Mouse (Mus musculus): ENCODE data around the gene Wbp2.

Gene Wbp2

DNA sequence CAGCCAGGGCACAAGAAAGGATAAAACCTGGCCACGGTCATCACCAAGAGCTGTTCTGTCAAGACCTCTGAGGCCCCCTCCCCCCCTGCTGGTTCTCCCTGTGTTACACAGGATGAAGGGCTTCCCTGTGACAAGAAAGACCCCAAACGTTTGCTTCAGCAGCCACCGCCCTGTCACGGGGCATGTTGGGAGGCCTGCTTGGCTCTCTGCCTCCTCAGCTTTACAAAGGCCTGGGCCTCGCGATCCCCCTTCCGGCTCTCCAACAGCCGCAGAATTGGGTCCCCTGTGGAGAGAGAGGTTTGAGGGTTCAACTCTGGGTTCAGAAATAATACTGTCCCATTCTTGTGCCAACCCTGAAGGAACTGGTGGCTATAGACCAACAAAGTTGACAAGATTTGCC is 24.3 kb downstream of the Wbp2 start:
- no peak for DNase-seq (ENCODE audit: low spot score)

DNA sequence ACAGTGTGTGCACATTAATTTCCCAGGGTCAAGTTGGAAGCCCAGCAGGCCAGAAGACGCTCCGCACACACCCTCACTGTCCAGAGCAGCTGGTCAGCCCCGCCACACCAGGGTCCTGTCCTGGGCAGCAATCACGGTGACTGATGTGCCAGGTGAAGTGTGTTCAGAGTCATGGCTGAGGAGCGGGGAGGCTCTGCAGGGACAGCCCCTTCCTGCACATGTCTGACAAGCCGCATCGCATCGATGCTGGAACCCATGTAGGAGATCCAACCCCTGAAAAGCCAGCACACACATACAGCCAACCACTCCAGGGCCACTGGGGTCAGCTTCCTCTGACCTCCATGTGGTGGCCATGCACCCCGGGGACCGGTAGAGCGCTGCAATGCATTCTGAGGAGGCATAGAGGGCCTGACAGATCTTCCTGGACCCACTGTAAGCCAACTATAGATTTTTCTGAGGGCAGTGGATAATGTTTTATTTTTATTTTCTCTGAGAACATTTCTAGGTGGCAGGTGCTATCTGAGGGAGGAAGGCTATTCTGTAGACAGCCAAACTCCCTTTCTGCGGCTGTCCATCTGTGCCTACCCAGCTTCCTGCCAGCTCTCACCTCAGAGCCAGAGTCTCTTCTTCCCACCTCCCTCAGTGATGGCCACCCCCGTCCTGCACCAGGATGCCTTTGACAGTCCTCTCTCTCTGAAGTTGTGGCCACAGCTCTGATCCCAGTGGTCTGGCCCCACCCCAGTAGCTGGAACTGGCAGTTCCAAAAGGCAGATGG is 25.0 kb downstream of the Wbp2 start:
- DNase-seq (ENCODE audit: low spot score) = no peak

DNA sequence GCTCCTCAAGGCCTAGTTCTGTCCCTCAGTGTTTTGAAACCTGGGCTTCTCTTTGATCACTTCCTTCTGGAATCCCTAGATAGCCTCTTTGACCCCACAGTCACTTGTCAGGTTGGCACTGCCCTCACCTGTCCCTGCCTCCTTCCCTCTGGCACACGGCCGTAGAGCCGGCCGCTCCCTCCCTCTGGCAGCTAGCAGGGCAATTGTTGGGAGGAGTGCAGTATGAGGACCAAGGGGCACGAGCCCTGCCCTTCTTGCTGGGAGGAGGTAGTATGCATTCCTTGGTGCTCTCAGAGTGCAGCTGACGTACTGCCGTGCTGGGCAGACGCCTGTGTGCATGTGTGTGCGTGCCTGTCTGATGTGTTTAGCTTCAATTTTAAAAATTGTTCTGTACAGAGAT is 26.2 kb downstream of the Wbp2 start:
- DNase-seq (ENCODE audit: low spot score) = no peak

DNA sequence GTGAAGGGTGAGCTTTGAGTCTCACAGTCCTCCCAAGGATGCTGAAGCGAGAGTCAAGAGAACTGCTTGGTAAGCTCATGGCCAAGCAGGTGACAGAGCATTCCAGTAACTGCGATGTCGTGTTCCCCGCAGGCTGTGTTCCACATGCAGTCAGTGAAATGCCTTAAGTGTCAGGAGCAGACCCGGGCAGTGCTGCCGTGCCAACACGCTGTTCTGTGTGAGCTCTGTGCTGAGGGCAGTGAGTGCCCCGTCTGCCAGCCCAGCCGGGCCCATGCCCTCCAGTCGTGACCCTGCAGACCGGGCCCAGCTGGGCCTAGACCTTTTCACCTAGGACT is 27.1 kb downstream of the Wbp2 start:
- no peak for DNase-seq (ENCODE audit: low spot score)

DNA sequence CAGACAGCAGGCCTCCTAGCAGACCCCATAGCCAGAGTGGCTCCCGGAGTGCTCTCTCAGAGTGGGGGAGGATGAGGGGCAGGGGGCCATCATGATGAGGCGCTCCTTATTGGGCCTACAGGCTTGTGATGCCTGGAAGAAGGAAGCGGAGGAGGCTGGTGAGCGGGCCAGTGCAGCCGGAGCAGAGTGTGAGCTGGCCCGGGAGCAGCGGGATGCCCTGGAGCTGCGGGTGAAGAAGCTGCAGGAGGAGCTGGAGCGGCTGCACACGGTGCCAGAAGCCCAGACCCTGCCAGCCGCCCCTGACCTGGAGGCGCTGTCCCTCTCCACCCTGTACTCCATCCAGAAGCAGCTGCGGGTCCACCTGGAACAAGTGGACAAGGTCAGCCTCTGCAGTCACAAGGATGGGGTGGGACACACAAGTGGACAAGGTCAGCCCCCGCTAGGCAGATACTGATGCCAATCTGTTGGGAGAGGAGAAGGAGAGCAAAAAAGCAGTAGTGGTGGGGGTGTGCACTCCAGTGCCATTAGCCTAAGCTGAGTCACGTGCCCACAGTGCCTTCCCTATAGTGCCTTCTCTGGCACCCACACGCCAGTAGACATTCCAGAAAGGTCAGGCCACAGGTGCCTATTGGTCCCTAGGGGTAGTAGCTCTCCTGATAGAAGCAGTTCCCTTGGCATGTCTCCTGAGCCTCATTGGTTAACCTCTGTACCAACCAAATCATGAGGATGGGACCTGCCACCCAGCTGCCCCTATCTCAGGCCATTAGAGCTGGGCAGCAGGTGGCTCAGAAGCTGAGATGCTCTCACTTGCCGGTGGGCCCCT is 27.7 kb downstream of the Wbp2 start:
- no peak for DNase-seq (ENCODE audit: low spot score)

DNA sequence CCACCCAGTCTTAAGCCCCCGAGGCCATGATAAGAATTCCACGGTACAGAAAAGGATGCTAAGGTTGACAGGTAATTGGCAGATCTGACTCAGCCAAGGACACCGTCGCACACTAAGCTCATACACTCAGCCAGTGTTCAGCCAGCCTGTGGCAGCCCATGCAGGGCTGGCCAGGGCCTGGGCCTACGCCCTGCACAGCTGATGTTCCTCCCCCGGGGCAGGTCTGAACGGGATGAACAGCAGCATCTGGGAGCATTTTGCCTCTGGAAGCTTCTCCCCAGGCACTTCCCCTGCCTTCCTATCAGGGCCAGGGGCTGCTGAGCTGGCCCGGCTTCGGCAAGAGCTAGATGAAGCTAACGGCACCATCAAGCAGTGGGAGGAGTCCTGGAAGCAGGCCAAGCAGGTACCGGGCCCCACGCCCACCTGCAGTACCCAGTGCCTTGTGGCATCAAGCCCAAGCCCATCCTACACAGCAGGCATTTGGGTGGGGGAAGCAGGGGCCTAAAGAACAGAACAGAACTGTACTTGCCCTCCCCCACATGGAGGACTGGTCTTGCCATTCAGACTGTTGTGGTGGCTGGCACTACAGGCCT is 28.7 kb downstream of the Wbp2 start:
- DNase-seq (ENCODE audit: low spot score) = no peak

DNA sequence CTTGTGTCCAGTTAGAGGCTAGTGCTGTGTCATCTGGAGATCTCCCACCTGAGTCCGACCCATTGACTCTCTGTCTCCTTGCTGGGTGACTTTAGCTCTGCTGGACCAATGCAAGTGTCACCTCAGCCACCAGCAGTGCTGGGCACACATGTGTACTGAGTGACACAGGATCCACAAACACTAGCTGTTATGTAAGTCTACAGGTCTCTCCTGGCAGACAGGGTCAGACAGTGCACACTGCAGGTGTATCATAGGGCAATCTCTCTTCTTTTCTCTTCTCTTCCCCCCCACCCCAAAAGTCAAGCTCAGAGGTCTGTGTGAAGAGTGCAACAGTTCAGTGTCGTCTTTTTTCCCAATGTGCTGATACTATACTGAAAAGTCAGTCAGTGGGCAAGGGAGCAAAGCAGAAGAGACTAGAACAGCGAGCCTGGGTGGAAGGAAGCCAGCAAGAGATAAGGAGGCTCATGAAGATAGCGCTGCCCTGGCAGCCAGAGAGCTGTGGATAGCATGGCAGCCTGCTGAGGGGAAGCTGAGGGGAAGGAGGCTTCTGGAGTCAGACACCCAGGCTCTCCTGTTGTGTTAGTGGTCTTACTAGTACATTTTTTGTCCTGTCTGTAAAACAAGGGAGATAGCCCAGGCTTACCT is 29.4 kb downstream of the Wbp2 start:
- no peak for DNase-seq (ENCODE audit: low spot score)

DNA sequence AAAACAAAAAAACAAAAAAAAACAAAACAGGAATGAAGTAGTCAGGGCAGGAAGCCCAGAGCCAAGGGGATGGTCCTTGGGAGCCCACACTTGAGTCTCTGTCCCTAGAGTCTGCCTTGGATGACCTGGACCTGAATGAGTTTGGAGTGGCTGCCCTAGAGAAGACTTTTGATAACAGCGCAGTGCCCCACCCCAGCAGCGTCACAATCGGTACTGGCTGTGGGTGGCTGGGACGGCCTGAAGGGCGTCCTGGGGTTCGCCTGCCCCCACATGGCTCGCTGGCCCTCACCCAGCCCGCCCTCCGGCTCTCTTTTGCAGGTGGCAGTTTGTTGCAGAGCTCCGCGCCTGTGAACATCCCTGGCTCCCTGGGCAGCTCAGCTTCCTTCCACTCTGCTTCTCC is 30.9 kb downstream of the Wbp2 start:
- no peak for DNase-seq (ENCODE audit: low spot score)

DNA sequence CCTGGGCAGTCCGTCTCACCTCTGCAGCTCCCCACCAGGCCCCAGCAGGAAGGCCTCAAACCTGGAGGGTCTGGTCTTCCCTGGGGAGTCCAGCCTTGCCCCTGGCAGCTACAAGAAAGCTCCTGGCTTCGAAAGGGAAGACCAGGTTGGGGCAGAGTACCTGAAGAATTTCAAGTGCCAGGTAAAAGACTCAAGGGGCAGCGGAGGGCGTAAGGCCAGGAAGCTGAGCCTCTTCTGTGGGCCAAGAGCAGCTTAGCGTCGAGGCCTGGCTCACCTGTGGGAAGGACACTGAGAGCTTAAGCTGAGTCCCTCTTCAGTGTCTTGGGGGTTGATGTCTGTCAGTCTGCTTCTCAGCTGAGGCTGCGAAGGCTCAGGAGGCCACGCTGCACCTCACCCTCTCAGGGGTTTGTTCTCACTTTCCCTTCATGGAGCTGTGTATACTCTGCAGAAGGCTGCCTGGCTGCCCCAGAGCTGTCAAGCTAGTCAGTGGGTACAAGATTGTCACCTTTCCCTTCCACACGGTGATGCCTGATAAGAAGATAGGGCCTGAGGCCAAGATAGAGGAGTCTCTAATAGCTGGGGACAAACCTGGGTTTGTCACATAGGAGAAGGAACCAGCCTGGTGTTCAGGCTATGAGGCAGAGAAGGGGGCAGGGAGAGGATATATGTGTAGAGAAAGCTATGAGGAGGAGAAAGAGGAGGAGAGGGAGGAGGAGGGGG is 33.1 kb downstream of the Wbp2 start:
- DNase-seq (ENCODE audit: low spot score) = no peak

DNA sequence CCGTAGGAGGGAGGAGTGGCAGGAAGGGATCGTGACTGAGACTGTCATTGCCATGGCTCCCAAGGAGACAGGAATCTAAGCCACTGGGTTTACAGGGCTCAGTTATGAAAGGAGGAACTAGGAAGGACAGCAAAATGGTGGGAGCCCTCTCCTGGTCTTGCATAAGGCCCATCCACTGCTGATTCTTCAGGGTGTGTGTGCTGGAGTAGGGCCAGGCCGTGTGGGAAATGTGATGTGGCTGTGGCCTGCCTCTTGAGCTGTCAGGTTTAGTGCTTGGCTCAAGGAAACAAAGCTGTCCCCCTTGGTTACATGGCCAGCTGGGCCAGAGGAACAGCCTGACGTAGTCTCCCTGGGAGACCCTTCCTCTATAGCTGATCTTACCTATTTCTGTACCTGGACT is 36.6 kb downstream of the Wbp2 start:
- no peak for DNase-seq (ENCODE audit: low spot score)

DNA sequence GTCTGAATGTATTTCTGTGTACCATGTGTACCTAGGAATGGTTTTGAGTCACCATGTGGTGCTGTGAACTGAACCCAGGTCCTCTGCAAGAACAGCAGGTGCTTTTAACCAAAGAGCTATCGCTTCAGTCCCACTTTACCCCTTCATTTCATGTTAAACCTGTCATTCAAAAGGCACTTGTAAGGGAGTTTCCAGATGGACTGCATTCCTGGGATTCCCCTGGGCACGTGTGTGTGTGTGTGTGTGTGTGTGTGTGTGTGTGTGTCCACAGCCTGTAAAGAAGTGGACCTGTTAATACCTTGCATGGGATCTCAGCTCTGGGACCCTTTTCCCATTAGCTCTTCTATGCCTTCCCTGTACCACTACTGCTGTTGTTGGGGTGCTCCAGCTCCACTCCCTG is 37.2 kb downstream of the Wbp2 start:
- DNase-seq (ENCODE audit: low spot score) = no peak

DNA sequence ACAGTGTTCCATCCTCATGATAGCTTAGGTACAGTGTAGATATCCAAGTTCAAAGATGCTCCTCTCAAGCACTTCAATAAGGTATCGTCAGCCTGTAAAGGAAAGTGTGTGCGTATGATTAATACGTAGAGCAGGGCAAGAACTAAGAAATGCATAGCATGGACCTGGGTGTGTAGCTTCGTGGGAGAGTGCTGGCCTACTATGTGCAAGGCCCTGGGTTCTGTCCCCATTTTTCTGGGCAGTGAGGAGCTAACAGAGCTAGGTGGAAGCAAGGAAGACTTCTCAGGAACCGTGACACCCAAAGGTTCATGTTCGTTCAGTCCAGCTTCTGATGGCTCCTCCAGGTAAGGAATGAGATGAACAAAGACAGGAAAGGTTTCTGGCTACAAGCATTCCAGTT is 41.6 kb downstream of the Wbp2 start:
- DNase-seq (ENCODE audit: low spot score) = no peak

DNA sequence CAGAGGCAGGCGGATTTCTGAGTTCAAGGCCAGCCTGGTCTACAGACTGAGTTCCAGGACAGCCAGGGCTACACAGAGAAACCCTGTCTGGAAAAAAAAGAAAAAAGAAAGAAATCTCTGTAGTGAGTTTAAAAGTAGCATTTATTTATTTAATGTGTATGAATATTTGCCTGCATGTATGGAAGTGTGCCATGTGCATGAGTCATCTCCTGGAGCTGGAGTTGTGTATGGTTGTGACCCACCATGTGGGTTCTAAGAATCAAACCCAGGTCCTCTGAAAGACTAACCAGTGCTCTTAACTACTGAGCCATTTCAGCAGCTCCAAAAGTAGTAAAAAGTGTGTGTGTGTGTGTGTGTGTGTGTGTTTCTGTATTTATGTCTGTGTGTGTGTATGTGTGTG is 43.5 kb downstream of the Wbp2 start:
- no peak for DNase-seq (ENCODE audit: low spot score)

DNA sequence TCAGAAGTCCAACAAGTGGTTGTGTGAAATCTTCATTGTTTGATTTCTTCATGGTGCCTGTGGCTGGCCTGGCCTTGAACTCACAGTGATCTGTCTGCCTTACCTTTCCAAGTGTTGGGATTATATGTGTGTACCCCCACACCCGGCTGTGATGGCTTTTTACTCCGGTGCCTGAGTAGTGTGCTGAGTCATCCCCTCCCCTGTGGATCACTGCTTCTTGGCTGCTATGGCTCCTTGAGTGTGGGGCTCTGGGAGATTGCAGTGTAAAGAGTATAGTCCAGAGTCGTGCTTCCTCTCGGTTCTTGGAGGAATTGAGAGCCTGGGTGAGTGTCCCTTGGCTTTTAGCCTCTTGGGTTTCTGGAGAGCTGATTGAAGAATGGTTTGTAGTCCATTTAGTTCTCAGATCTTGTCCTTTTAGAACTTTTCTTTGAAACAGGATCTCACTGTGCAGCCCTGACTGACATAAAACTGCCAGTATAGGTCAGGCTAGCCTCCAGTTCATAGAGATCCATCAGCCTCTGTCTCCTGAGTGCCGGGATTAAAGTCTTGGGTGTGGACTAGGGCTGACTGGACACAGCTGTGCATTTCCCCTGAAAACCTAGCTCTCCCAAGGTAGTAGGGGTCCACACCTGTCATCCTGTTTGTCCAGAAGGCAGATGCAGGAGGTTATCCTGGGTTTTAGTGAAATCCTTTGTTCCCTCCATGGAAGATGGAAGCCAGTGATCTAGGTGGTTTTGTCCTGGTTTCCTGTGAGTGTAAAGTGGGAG is 44.2 kb downstream of the Wbp2 start:
- no peak for DNase-seq (ENCODE audit: low spot score)

DNA sequence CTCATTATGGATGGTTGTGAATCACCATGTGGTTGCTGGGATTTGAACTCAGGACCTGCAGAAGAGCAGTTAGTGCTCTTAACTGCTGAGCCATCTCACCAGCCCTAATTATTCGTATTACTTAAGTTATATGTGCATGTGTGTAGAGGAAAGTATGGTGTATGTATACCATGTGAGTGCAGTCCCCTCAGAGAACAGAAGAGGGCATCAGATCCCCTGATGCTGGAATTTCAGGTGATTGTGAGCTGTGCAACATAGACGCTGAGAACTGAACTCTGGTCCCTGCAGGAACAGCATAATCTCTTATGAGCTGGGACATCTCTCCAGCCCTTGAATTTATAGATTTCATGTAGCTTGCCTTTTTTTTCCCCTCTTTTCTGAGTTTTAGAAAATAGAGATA is 45.0 kb downstream of the Wbp2 start:
- DNase-seq (ENCODE audit: low spot score) = no peak

DNA sequence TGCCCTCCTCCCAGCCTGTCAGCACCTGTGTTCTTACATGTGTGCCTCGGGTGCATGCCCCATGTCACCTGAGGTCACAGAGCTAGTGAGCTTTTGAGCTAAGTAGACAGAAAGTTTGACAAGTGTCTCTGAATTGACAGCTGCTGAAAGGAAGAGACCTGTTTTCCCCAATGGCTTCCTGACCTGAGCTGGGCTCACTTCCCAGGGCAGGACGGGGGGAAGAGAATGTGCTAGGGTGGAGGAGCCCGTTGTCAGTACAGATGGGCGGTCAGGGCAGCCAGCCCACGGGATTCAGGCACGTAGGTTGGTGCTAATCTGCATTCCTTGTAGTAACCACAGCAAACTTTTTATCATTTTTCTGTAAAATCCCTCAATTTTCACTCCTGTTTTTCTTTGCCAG is 46.2 kb downstream of the Wbp2 start:
- no peak for DNase-seq (ENCODE audit: low spot score)

DNA sequence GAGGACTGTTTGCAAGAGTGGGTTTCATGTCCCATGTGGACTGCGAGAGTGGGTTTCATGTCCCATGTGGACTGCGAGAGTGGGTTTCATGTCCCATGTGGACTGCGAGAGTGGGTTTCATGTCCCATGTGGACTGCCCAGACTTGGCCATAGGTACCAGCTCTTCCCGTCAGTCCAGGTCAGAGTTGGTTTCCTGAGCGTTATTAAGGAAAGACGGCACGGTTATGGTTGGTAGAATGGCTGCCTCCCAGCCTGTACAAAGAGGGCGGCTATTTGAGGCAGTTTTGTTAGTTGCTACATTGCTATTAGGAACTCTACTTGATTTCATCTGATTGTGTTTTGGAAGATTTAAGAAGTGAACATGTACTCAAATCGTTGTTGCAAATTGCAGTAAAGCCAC is 49.0 kb downstream of the Wbp2 start:
- DNase-seq (ENCODE audit: low spot score) = no peak

DNA sequence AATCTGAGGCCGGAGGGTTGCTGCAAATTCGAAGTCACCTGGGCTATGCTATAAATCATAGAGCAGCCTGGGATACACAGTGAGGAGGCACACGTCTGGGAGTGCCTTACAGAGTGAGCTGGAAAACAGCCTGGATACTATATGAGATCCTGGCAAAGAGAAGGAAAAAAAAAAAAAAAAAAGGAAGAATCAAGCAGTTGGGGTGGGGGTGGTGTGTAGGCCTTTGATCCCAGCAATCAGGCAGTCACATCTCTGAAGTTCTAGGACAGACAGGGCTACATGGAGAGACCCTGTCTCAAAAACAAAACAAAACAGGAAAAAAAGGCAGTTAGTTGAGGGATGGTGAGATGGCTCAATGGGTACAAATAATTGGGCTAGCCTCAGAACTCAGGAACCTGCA is 50.1 kb downstream of the Wbp2 start:
- no peak for DNase-seq (ENCODE audit: low spot score)

DNA sequence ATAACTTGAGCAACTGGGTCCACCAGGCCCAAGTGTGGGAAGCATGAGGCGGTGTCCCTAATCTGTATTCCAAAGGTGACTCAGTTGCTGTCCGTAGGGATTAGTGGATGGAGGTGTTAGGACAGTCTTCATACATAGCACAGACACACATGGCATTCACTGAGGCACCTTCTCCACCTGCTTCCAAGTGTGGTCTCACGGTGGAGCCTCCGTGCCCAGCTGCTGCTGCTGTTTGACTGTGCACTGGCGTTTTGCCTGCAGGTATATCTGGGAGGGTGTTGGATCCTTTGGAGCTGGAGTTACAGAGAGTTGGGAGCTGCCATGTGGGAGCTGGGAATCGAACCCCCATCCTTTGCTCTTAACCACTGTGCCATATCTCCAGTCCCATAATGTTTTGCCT is 52.2 kb downstream of the Wbp2 start:
- DNase-seq (ENCODE audit: low spot score) = no peak

DNA sequence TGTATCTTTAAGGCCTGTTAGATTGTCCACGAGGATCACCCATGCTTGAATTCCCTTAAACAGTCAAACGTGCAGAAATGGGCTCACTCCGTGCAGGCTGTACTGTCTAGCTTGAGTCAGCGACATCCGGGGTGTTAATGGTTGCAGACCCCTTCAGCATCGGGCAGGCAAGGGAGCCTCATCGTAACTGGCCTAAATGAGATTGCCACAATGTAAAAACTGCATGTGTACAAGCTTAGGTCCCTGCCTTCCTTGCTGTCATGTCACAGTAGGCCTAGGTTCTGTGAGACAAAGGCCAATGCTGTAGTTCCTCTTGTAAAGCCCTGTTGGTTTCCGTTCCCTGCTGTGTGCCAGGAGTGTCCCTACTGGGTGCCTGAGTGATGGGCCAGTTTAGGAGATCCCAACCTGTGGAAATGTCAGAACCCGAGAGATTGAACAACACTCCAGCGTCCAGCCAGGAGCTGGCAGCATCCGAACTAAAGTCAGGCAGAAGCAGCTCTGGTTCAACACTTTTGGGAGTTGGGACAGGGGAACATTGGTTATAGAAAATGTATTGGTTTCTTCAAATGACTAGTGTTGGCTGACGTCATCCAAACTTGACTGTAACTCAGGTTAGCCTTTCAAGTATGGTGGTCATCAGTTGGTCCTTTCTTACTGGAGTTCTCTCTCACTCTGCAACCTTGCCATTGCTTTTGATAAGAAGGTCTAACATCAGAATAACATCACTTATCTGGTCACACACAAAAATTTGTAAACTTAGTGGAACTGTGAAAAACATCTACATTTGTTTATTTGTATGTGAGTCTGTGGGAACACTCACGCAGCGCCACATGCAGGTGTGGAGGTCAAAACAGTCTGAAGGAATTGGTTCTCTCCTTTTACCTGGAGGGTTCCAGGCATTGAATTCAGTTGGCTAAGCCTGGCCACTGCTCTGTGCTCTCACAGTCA is 55.6 kb downstream of the Wbp2 start:
- no peak for DNase-seq (ENCODE audit: low spot score)
